Mouse (Mus musculus) stomach, postnatal 0 days (tissue): ENCODE measurements at regions not wholly inside any gene's neighbourhood (a gene's known extent, or its start where the extent isn't known, plus 50 kb on each side); places are given as distances from the start of the nearest gene placed in this dataset.
"Not testable (repeated sequence)": the region's sequence is repeated elsewhere in the genome, so short reads cannot be mapped to it uniquely, and the experiment has no call there.

Experiments
- ATAC-seq: fragments of 200-750 bp; cut with Nextera tagmentation; 2 replicates; pipeline ENCODE4 v1.8.0; 2017; ENCODE audit not compliant: low FRiP score, low TSS enrichment
- DNase-seq: peaks from one replicate; pipeline ENCODE4 v3.0.0-alpha.2; 2016; ENCODE audit warnings: low spot score
- H3K27ac ChIP-seq: fragments of 300-500 bp; sonication (generic); replicated peaks from 2 replicates; pipeline ENCODE4 v1.5.1; 2014; ENCODE audit warnings: mild to moderate bottlenecking, control low read depth
- H3K27me3 ChIP-seq: fragments of 300-500 bp; sonication (generic); 2 replicates; pipeline ENCODE4 v1.6.1; 2014; ENCODE audit warnings: low read length; ENCODE audit not compliant: control insufficient read depth, insufficient read depth
- H3K36me3 ChIP-seq: fragments of 300-500 bp; sonication (generic); 2 replicates; pipeline ENCODE4 v1.6.1; 2014; ENCODE audit warnings: low read length, mixed read lengths; ENCODE audit not compliant: control insufficient read depth, insufficient read depth
- H3K4me1 ChIP-seq: fragments of 300-500 bp; sonication (generic); replicated peaks from 2 replicates; pipeline ENCODE4 v1.6.1; 2014; ENCODE audit warnings: antibody characterized with exemption; ENCODE audit not compliant: control insufficient read depth, insufficient read depth
- H3K4me2 ChIP-seq: fragments of 300-500 bp; sonication (generic); replicated peaks from 2 replicates; pipeline ENCODE4 v1.6.1; 2014; ENCODE audit warnings: low read depth, mild to moderate bottlenecking, control low read depth, moderate library complexity
- H3K4me3 ChIP-seq: fragments of 300-500 bp; sonication (generic); 2 replicates; pipeline ENCODE4 v1.5.1; 2014; ENCODE audit warnings: low read depth, low read length, control low read depth
- H3K9ac ChIP-seq: fragments of 300-500 bp; sonication (generic); 2 replicates; pipeline ENCODE4 v1.6.1; 2014; ENCODE audit warnings: mild to moderate bottlenecking, low read length, control low read depth, mixed read lengths
- H3K9me3 ChIP-seq: fragments of 300-500 bp; sonication (generic); 2 replicates; pipeline ENCODE4 v1.6.1; 2016; ENCODE audit warnings: low read length; ENCODE audit not compliant: control insufficient read depth
- WGBS: fragments of 180-500 bp; shearing (Covaris S2); extraction: QIAGEN DNeasy Blood & Tissue Kit; methylation state at CpG from one replicate; pipeline ENCODE4 v1.1.7; 2014; 5-methylcytosine and 5-hydroxymethylcytosine counted together

GRCm38 (mm10) chr7:3073206-3073605 lies 95.8 kb downstream of the AU018091 start:
- DNase-seq, result peak; percentile 57
- H3K9ac ChIP-seq, H3K4me3 ChIP-seq, H3K36me3 ChIP-seq, H3K4me1 ChIP-seq, H3K27ac ChIP-seq, H3K27me3 ChIP-seq, ATAC-seq, H3K9me3 ChIP-seq, H3K4me2 ChIP-seq: not testable (repeated sequence)
- WGBS, result 15% methylated on average over 3 of the region's 3 CpGs
